Mouse (Mus musculus) adrenal gland, adult 18-20 months (tissue): Measurements from ENCODE around the gene Tbx6. TPM values are rescaled to one million over a fixed set of nuclear protein-coding genes. Genes with fewer than 3 reads are reported as not detected.
A peak's percentile ranks its signal among the peaks of the same experiment; 100 is the strongest.

Source experiments
- DNase-seq, 2 experiments: peaks; one replicate each; pipeline ENCODE4 v3.0.0; 2021 to 2022; ENCODE audit warnings: low spot score in 2 of 2
- long read RNA-seq, 2 experiments: library from polyadenylated mRNA; stranded (forward); transcript quantifications; one replicate each; pipeline ENCODE4 v2.0.0; 2021
- total RNA-seq, 2 experiments: library from RNA; stranded (reverse); gene quantifications; 1 replicate in 1 of 2; 2 replicates in 1 of 2; pipeline ENCODE4 v1.2.3; 2021

Tbx6 gene
- under 1 TPM; 0.53 to 0.64 TPM for total RNA-seq
- long read RNA-seq, experiment 1, partial matches to known transcripts: 0 of 1 reads
- long read RNA-seq, experiment 1, other reads (novel, unspliced or antisense): 1 of 1 reads
- long read RNA-seq, experiment 2: 0 reads

DNA sequence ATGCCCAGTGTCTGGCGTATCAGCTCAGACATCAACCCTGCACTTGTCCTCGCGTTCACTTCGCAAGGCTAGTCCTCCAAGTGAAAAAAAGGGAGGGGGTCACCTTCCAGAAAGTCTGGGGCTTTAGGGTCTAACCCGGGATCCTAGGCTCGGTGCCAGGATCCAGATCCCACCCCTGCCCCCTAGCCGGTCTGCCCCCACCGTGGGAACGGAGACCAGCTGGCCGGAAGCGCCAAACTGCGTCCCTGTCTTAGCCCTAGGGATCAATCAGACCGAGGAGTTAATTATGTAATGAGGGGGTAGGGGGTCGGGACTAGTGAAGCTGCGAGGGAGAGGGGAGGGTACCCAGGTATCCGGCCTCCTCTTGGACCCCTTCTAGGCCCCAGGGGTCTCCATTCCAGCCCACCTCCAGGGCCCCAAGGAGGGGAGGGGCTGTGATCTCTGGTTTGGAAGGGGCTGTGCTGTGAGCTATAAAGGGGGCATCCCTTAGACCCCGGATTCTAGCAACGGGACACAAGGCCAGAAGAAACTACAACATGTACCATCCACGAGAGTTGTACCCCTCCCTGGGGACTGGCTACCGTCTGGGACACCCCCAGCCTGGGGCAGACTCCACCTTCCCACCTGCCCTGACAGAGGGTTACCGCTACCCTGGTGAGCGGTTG lies at the start of gene Tbx6:
Gene Tbx6 (plus strand): TSS at position 513 of the 665 bp plus-strand sequence.
- DNase-seq: no peak

DNA sequence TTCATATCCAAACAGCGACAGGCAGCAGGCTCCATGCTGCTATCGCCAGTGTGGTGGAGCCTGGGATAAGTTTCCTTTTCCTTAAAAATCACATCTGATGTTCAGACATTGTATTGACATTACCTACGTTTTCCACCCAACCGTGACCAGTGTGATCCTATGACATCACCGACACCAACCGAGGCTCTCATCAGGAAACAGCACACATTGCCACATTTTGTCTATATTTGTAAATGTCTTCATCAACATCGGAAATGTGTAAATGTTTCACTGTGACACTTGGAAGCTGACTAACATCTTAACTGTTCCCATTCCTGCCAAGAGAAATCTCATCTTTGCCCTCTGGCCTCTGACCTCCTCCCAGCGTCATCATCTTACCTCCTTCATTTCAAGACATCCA lies 45.2 kb upstream of the Tbx6 start:
- DNase-seq: no peak

DNA sequence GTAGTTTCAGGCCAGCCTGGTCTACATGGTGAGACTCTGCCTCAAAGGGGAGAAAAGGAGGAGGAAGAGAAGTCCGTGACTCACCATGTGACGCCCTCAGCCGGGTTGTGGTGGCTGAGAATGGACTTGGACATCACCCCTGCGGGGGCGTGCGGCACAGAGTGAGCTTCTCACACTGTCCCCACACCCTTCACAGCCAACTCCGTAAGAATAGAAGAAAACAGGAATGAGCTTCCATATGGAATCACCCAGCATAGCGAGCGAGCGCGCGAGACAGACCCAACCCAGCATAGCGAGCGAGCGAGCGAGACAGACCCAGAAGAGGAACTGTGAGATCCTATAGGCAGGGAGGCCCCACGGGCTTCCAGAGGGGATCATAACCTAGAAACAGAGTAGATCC lies 41.7 kb upstream of the Tbx6 start:
- no peak for DNase-seq

DNA sequence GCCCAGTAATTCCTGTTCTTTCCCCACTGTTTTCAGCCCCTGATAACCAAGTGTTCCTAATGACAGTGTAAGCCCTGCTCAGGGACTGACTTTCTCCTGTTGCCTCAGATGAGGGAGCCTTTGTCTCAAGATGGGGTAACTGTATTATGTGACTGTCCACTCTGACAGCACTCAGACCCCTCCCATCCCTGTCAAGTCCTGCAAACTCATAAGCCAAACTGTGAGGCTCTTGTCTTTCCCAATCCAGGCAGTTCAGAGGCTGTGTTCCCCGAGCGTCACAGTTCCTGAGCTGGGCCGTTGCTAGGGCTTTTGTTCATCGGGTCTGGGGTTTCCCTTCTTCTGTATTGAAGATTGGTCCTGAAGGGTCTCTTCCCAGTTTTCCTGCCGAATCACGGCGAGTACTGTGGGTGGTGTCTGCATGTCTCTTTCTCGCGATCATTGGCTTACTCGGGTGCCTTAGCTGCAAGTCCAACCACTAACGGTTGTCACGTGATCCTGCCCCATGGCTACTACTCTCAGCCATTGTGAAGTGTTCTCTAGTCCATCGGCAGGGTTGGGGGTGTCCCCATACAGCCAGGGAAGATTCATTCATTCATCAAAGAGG lies 41.0 kb upstream of the Tbx6 start:
- DNase-seq: no peak

DNA sequence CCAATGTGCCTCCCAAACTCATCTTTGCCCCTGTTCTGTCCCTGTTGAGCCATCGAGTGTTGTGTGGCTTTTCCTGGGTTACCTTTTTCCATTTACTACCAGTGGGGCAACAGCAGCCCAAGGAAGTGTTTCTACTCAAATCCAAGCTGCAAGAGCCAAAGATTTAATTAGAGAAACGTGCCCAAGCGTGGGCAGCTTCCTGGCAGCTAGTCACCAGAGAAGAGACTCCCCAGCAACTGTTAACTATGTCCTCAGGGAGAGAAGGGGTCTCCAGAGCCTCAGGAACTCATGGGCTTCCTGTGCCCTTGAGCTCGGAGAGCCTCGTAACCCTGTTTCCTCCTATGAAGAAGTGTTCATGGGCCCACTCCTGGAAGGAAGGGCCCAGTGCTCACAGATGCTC lies 40.3 kb upstream of the Tbx6 start:
- DNase-seq: no peak

DNA sequence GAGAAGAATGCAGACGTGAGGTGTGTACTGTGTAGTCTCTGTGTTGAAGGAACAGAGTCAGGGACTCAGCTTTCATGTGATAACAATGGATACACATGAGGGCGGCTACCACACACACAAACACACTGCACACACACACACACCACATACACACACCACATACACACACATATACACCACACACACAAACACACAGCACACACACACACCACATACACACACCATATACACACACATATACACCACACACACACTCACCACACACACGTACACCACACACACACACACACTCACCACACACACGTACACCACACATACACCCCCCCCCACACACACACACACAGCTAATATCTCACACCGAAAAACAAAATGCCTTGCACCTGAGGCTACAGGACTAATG lies 39.8 kb upstream of the Tbx6 start:
- DNase-seq: no peak

DNA sequence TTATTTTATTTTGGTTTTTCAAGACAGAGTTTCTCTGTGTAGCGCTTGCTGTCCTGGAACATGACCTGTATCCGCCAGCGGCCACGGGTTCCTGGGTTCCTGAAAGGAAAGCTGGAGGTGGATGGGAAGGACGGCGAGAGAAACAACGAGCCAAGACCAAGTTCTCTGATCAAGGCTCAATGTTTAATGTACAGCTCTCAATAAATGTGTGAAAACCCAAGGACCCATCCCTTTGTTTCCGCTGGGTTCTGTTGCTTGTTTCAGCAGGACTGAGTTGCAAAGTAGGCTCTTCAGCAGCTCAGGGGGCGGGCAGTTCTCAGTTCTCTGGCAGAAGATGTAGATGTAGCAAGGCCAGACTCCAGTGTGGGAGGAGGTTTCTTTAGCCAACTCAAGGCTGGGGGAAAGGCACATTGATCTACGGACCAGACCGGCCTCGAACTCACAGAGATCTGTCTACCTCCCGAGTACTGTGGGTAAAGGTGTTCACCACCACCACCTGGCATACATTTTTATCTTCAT lies 39.3 kb upstream of the Tbx6 start:
- no peak for DNase-seq

DNA sequence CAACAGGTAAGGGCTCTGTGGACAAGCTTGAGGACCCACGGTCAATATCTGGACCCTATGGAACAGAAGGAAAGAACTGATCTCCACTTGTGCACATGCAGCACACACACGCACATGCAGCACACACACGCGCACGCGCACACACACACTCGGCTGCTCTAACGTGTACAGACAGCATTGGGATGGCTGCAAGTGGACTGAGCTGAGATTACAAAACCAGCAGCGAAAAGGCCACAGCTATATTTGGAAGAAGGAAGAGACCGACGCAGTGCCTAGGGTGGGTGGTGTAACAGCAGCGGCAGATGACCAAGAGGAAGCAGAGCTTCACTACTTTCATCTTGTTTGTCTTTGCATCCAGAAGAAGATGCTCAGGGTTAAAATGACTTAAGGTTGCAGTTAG lies 35.2 kb upstream of the Tbx6 start:
- no peak for DNase-seq

DNA sequence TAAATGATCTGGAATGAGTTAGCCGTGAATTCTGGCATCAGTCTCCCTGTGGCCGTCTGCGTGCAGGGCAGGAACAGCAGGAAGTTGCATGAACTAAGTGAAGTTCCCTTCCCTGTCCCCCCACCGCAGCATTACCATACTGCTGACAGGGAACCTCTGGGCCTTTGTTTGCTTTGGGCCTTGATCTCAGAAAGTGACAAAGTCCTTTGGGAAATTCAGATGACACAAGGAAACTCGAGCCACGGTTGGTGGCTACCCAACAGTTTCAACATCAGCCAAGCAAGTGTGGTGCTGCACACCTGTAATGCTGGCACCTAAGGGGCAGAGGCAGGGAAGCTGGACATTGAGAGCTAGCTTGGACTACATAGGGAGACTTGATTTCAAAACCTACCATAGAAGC lies 34.5 kb upstream of the Tbx6 start:
- no peak for DNase-seq

DNA sequence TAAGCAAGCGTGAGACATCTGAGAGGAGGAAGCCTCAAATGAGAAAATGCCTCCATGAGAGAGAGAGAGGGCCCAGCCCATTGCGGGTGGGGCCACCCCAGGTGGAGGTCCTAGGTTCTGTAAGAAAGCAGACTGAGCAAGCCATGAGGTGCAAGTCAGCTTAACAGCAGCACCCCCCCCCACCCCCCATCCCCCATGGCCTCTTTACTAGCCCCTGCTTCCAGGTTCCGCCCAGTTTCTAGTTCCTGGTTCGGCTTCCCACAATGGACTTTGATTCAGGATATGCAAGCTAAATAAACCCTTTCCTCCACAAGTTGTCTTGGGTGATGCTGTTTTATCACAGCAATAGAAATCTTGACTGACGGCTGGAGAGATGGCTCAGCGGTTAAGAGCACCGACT lies 32.5 kb upstream of the Tbx6 start:
- DNase-seq: no peak

DNA sequence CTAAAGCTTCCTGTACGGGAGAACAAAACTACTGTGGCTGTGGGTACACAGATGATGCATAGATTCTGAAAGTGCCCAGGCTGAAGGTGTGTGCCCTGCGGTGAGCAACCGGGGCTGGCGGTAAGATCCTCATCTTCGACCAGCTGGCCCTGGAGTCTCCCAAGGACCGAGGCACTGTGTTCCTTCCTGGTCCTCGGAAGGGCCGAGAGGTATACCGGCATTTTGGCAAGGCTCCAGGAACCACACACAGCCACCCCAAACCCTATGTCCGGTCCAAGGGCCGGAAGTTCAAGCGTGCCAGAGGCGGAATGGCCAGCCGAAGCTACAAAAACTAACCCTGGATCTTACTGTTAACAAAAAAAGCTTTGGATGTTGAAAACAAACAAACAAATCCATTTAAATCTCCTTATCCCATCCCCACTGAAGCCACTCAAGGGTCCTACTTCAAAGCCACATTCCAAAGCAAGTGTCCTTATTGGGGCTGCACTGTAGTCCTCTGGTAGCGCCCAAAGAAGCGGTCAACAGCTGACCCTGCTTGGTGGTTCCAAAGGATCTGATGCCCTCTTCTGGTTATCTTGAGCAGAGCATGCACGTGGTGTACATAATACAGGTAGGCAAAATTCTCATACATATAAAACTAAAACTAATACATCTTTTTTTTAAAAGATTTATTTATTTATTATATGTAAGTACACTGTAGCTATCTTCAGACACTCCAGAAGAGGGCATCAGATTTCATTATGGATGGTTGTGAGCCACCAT lies 31.5 kb upstream of the Tbx6 start:
- DNase-seq: no peak

DNA sequence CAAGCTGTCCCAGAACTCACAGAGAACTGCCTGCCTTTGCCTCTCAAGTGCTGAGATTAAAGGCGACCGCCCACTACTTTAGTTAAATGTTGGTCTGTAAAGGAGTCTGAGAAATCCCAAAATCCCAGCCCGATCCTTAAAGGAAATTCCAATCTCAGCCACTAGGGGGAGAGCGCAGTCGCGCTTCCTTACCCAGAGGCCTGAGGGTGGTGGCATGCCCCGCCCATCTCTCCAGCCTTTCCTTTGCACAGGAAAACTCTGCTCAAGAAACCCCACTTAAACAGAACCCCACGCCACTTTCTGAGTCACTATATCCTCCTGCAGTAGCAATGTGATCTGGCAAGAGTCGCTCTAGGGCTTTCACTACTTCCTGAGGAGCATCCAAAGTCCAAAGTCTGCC lies 26.4 kb upstream of the Tbx6 start:
- peak; percentile 68 to 75 for DNase-seq

DNA sequence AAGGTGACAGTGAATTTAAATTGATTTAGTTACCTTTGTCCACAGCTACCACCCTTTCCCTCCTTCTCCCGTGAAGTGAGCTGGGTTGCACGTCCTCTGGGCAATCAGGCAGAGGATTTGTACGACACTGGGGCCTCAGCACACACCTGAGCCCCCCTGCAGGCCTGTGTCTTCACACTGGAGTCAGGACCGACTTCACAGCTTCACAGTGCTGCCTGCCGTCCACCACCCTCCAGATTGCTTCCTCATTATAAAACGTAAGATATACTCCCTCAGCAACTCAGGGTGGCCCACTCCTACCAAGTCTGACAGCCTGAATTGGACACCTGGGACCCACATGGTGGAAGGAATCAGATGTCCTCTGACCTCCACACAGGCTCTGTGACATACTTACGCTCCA lies 22.7 kb upstream of the Tbx6 start:
- no peak for DNase-seq

DNA sequence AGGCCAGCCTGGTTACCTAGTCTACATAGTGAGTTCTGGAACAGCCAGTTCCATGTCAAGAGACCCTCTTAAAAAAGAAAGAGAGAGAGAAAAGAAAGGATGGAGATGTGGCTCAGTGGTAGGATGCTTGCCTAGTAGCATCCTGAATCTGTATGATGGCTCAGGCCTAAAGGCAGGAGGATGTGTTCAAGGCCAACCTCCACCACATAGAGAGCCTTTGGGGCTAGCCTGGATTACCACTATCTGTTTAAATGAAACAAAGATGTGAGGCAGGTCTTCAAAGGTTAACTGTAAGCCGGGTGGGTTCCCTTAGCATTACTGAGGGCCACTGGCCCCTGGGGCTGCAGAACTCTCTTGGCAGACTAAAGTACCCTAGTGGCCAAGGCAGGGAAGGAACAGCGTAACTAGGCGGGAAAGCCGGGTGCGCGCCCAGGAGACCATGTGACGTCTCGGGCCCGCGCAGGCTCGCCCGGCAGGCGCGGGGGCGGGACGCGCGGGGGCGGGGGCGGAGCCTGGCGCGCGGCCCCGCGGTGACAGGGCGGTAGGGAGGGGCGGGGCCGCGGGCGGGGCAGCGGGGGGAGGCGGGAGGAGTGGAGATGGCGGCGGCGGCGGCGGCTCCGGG lies 22.1 kb upstream of the Tbx6 start, which contains the start of gene Mapk3:
Gene Mapk3 (plus strand): TSS at position 552 of the 622 bp plus-strand sequence.
- DNase-seq: peak; percentile 85 to 90

DNA sequence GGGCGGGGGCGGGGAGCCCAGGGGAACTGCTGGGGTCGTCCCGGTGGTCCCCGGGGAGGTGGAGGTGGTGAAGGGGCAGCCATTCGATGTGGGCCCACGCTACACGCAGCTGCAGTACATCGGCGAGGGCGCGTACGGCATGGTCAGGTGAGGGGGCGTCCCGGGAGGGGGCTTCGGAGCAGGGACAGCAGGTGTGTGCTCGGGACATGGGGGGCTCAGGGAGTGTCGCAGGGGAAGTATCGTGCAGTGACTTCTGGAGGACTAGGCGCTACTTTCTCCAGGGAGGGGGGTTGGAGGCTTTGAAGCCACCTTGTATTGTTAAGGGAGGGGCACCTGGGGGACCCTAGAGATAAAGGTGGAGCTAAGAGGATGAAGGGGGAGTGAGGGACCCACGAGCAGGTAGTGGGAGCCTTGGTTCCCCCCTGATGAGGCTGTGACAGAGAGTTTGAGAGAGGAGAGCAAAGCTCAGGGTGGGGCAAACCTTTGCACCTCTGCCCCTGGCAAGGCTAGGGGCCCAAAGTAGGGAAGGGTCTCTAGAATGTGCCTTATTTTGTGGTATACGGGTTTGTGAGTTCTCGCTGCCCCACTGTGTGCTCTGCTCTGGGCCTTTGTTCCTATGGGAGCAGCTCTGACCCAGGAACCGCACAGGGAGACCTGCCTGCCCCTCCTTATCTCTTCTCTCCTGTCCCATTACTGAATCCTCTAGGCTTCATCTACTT lies 21.5 kb upstream of the Tbx6 start:
- DNase-seq: no peak

DNA sequence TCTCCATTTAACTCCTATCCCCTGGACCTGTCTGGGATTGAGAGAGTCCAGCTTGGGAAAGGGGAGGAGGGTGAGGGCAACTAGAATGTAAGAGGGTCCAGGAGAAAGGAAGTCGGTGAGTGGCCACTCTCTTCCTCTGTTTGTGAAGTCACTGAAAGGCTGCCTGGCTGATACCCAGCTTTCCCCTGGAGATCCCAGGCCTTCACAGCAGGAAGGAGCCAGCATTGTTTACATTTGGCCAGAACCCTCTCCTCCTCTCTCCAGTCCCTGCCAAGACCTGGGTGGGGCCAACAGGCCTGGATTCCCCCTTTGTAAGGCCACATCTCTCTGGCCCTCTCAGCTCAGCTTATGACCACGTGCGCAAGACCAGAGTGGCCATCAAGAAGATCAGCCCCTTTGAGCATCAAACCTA lies 20.9 kb upstream of the Tbx6 start:
- DNase-seq: no peak

DNA sequence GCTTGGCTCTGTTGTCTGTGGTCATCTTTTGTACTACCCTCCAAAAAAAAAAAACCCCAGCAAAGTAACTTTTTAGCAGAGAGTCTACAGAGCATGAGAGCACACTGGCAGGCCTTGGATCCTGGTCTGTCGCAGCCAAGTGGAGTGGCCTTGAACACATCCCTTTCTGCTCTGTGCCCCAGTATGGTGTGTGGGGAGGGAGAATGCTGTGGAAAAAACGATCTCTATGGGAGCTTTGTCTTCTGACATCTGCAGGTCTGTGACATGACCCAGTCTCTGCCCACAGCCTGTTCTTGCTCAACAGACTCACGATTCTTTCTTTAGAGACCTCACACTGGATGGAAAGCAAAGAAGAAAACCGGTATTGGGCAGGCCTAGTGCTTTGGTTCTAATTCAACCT lies 20.3 kb upstream of the Tbx6 start:
- no peak for DNase-seq

DNA sequence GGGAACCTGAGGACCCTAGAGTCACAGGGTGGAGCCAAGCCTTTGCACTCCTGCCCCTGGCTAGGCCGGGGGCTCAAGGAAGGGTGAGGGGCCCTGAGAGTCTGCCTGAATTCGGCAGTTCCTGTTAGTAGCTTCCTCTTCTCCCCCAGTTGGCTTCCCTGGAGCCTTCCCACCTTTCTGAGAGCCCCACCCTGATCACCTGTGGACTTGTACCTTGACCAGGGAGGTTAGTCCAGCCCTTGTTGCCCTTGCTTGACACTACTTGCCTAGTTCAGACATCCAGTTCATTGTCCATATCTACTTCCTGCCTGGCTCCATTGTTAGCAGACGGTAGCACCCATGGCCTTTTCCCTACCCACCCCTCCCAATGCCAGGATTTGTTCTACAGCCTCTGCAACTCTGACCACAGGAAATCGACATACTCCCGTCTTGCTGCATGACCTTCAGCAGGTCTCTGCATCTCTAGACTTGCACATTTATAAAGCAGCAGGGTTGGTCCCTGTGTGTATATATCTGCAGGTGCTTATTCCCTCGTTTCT lies 19.7 kb upstream of the Tbx6 start:
- DNase-seq: no peak

DNA sequence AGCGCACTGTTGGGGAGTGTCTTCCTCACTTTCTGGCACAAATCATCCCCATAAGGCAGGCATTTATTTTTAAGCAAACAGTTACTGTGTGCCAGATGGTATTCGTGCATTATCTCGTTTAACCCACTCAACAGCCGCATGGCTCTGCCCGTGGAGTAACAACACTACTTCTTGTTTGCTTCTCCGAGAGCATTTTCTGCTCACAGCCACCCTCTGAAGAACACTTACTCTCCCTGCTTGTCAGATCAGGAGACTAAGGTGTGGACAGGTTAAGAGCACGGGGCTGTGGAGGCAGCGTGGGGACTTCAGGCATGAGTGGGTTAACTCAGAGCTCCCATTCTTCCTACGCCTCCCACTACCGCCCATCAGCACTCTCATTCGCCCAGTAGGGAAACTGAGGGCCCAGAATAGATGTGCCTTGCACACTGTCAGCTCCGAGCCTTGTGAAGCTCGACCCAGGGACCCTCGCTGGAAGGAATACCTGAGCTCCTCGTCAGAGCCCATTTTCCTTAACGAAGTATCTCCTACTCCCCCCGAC lies 18.7 kb upstream of the Tbx6 start:
- no peak for DNase-seq

DNA sequence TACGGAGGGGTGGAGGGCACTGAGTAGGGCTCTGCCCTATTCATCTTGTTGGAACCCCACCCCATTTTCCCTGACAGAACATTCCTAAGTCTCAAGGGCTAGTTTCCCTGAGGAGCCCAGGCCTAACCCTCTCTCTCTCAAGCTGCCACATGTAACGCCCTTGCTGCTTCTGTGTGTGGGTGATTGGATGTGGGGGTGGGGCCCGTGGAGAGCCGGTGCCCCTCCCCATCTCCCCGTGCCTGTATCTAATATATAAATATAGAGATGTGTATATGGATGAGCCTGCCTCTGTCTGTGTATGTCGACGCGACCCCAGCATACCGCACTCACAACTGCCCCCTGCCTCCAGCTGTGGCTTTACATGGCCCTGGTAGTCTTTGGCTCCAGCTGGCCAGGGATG lies 15.7 kb upstream of the Tbx6 start:
- no peak for DNase-seq
